8 mouse cellular contexts compared by ENCODE assay signal in genomic region chr8:4324983-4325750, GRCm38 (mm10). TPM values are rescaled to one million over a fixed set of nuclear protein-coding genes. Genes with fewer than 3 reads are reported as not detected.
DNase-seq lines count a peak whose midpoint lies in the region; ATAC-seq and TF ChIP-seq lines count a peak whose summit lies in the region.

Gene Ccl25 (plus strand): TSS chr8:4325210.
Gene Elavl1 (minus strand): TSS chr8:4325413.

- ATAC-seq in common myeloid progenitor, adult 5-6 weeks (replicated peaks; ENCODE audit: low read depth, poor library complexity, severe bottlenecking): peak; percentile 93
- peak; percentile 99 for ATAC-seq in hindbrain, postnatal 0 days
- ATAC-seq in megakaryocyte, adult 5-6 weeks (ENCODE audit: poor library complexity, severe bottlenecking): peak; percentile 93

- peaks cover 3% of the 10 kb centered on the region; the same call in 1 of the 2 replicates for H3K36me3 ChIP-seq in hindbrain, postnatal 0 days (ENCODE audit: insufficient read depth, low read length)

- peak within 1 kb of the TSS; percentile 93 for H3K4me3 ChIP-seq in gastrocnemius, adult 2 months
- H3K4me3 ChIP-seq in hindbrain, postnatal 0 days (ENCODE audit: low read length): peak within 1 kb of the TSS; percentile 88
- H3K4me3 ChIP-seq in left cerebral cortex, adult 2 months: peak within 1 kb of the TSS; percentile 77

- peaks cover 8% of the 10 kb centered on the region; the same call in 1 of the 2 replicates for H3K4me1 ChIP-seq in hindbrain, postnatal 0 days (ENCODE audit: insufficient read depth, low read length)

- TF ChIP-seq CTCF in gastrocnemius, adult 2 months (IDR thresholded peaks at IDR 0.05): 0 out of 2 replicates have a peak, but pooled peaks have one; percentile 3
- 0 out of 2 replicates have a peak, but pooled peaks have one; percentile 3 for TF ChIP-seq CTCF in hindbrain, postnatal 0 days (IDR thresholded peaks at IDR 0.05; ENCODE audit: low read depth)
- no peak for TF ChIP-seq CTCF in left cerebral cortex, adult 2 months (IDR thresholded peaks at IDR 0.05)

- no peaks in the 10 kb centered on the region for H3K27me3 ChIP-seq in hindbrain, postnatal 0 days (ENCODE audit: insufficient read depth, low read length)

- H3K9ac ChIP-seq in hindbrain, postnatal 0 days (replicated peaks; ENCODE audit: low read length): peak within 1 kb of the TSS; percentile 96

- peak within 1 kb of the TSS; percentile 88 for H3K4me2 ChIP-seq in hindbrain, postnatal 0 days (ENCODE audit: low read depth, low read length)

- H3K27ac ChIP-seq in gastrocnemius, adult 2 months: peak within 1 kb of the TSS; percentile 97
- peak within 1 kb of the TSS; percentile 89 for H3K27ac ChIP-seq in hindbrain, postnatal 0 days
- peak within 1 kb of the TSS; percentile 91 for H3K27ac ChIP-seq in left cerebral cortex, adult 2 months

- intact Hi-C loops in gastrocnemius, adult 2 months (cut with DNase I): loop anchor here (5.0 kb wide), 2 partner anchors 42 to 287 kb away; partner anchors contain the start of gene Zfp958
- intact Hi-C loops in left cerebral cortex, adult 2 months (cut with DNase I): loop anchor here (5.0 to 10.0 kb wide), 2 partner anchors 170 to 183 kb away; partner anchors contain the start of gene Cers4

- peak; percentile 97 for DNase-seq in ZHBTc4 (ENCODE audit: low read depth, low spot score)
- DNase-seq in gastrocnemius, adult 2 months: peak; percentile 99
- DNase-seq in hindbrain, postnatal 0 days (ENCODE audit: low spot score): peak; percentile 98
- peak; percentile 99 for DNase-seq in left cerebral cortex, adult 2 months (ENCODE audit: extremely low spot score in 1 of 2, low spot score in 2 of 2)
- DNase-seq in right cerebral cortex, adult 2 months (ENCODE audit: low spot score in 2 of 2): peak; percentile 98 to 99
- peak; percentile 97 for DNase-seq in urinary bladder, postnatal 14 days (ENCODE audit: low spot score)

- H3K9me3 ChIP-seq in hindbrain, postnatal 0 days (ENCODE audit: low read length): no peaks in the 10 kb centered on the region

- 2% methylated on average over 71 of the region's 78 CpGs for WGBS in hindbrain, postnatal 0 days

RNA-seq across cellular contexts. Expression of gene Ccl25, which starts in this region (rescaled TPM):
- total RNA-seq in common myeloid progenitor, adult 5-6 weeks (2017): 9.4 and 16.7 TPM in 2 replicates
- 10 to 100 TPM in 1 of 2 experiments, 1 to 10 TPM in 1; 8.2 to 14.6 TPM for total RNA-seq in gastrocnemius, adult 2 months (2021)
- total RNA-seq in hindbrain, postnatal 0 days (2014; rRNA removed): 5.9 and 6.1 TPM in 2 replicates
- 17.2 and 17.9 TPM in 2 replicates for polyA plus RNA-seq in hindbrain, postnatal 0 days (2015; fragmentation: Nextera tagmentation; extraction: Ambion mirVana)
- total RNA-seq in left cerebral cortex, adult 2 months (2021): 10 to 100 TPM; 21.9 to 22.8 TPM
- 14.0 and 18.8 TPM in 2 replicates for total RNA-seq in megakaryocyte, adult 5-6 weeks (2015)
- 8.9 and 9.5 TPM in 2 replicates for total RNA-seq in megakaryocyte, adult 5-6 weeks (2017)

RNA-seq across cellular contexts. Expression of gene Elavl1, which starts in this region (rescaled TPM):
- total RNA-seq in common myeloid progenitor, adult 5-6 weeks (2017): 93.7 and 124 TPM in 2 replicates
- 10 to 100 TPM; 46.4 to 49.8 TPM for total RNA-seq in gastrocnemius, adult 2 months (2021)
- 56.2 and 61.0 TPM in 2 replicates for total RNA-seq in hindbrain, postnatal 0 days (2014; rRNA removed)
- polyA plus RNA-seq in hindbrain, postnatal 0 days (2015; fragmentation: Nextera tagmentation; extraction: Ambion mirVana): 64.6 and 68.4 TPM in 2 replicates
- 10 to 100 TPM; 74.1 to 77.4 TPM for total RNA-seq in left cerebral cortex, adult 2 months (2021)
- 86.6 and 92.7 TPM in 2 replicates for total RNA-seq in megakaryocyte, adult 5-6 weeks (2015)
- 46.0 and 59.2 TPM in 2 replicates for total RNA-seq in megakaryocyte, adult 5-6 weeks (2017)

Comparison
In these comparisons a context has a peak if more than half of its experiments do, and no peak if none do; other contexts are left out.
1. Peak in every context shown above with its lines: DNase-seq, ATAC-seq, H3K4me3 ChIP-seq and H3K27ac ChIP-seq.